Mouse (Mus musculus): Measurements from ENCODE around the gene Dnajb2.
A peak's percentile ranks its signal among the peaks of the same experiment; 100 is the strongest.
"Not testable (repeated sequence)": the region's sequence is repeated elsewhere in the genome, so short reads cannot be mapped to it uniquely, and the experiment has no call there.

Dnajb2 gene

DNA sequence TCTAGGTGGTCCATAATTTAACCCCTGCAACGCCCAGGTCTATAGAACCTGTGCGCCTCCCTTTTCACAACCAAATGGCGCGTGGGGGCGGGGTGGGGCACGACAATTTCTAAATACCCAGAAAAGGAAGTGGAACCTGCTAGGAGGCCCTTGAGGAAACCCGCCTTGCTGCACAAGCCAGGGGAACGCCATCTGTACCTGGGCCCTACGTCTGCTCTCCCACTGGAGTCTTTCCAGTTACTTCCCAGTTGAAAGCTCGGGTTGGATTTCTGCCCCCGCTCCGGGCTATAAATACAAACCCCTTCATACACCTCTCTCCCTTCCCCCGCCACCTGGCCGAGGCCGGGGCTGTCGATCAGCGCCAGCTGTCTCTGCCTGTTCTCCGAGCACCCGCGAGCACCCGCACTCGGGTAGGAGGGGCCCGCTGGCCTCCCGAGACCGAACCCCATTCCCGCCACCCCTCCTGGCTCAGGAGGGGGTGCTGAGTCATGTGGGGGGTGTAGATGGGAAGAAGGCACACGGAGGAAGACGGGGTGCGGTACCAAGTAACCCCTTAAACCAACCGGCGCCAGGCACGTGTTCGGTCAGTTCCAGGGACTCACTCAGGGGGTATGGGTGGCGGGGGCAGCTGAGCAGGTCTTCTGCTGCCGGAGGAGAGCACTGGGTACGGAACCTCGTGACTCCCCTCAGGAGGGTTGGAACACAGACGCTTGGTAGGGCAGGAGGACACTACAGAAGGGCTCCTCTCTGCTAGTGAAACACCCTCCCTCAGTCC, 17.8 kb upstream of the Dnajb2 start:
- no peak for DNase-seq (ENCODE audit: extremely low read depth, low read depth)

DNA sequence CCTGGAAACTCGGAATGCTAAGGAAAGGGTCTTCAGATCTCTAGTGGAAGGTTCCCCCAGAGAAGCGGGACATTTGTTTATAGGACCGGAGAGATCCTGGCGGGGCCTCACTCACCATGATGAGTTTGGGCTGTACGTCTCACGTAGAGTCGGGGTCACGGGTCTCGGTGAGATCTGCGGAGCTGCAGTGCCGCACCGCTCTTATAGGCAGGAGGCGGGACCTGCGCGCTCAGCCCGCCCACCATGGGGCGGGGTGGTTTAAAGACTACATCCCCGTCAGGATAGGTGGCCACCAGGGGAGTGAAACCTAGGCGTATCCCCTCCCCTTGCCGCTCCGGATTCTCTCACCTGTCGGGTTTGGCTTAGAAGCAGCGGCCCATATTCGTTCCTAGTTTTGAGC, 17.1 kb upstream of the Dnajb2 start:
- DNase-seq (ENCODE audit: extremely low read depth, low read depth) = no peak

DNA sequence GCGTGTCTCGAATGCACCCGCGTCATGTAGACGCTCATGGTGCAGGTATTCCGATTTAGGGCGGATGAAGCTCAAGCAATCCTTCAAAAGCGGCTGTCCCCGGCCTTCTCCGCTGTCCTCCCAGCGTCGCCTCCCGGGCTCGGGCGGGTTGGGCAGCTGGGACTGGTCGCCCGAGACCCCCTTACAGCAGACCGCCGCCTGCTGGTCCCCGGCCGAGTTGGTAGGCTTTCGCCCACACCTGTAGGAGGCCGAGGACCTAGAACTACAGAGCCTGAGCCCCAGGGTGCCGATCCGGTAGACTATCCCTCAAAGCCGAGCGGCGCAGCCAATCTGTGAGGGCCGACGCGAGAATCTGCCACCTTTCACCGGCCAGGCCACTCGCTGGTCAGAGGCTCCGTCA, 16.7 kb upstream of the Dnajb2 start, which contains the start of gene Tuba4a:
Gene Tuba4a, minus strand, starts transcription at position 335 of the 400 bp plus-strand sequence.
- DNase-seq (ENCODE audit: extremely low read depth, low read depth) = no peak

DNA sequence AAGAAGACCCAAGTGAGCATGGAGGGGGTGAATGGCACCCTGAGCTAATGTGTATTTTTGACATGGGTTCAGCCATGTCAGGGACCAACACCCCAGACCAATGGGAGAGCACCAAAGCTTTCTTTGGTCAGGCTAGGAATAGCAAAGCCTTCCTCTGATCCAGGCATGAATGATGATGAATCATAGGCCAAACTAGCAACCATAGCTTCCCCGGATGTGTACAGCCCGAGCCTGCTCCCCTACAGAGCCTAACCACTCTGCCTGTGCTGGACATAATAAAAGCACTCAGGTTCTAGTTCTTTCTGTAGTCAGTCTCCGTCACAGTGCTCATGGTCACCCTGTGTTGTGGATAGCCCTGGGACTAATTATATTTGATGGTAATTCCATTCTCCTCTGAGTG, 14.7 kb upstream of the Dnajb2 start:
- no peak for DNase-seq (ENCODE audit: extremely low read depth, low read depth)

DNA sequence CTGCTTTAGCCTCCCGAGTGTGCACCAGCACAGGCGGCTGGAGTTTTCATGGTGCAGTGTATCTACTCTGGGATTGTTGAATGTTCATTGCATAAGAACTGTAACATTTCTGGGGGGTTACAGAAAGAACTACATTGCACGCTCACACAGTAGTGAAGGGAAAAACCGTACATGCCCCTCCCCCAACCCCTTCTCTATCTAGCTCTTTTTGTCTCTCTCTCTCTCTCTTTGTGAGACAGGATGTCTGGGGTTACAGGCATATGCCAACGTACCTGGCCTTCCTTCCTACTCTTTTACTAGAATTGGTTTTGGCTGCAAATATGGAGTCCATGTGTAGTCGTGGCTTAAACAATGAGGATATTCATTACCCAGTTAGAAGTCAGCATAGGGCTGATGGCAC, 13.3 kb upstream of the Dnajb2 start:
- no peak for DNase-seq (ENCODE audit: extremely low read depth, low read depth)

DNA sequence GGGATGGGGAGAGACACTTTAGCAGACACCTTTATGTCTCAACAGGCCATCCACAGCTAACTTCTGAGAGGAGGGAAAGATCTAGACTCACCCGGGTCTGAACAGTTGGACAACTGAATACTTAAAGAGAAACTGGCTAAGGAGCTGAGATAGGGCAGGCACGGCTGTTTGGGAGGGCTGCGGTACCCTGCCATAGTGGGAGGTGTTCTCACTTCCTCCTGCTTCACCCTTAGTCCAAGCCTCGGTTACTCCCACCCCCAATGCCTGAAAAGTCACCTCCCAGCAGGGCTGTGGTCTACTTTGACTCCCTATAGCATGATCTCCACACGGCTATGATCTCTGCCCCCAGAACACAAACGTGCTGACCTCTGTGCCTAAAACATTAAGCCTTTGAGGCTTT, 12.7 kb upstream of the Dnajb2 start:
- no peak for DNase-seq (ENCODE audit: extremely low read depth, low read depth)

DNA sequence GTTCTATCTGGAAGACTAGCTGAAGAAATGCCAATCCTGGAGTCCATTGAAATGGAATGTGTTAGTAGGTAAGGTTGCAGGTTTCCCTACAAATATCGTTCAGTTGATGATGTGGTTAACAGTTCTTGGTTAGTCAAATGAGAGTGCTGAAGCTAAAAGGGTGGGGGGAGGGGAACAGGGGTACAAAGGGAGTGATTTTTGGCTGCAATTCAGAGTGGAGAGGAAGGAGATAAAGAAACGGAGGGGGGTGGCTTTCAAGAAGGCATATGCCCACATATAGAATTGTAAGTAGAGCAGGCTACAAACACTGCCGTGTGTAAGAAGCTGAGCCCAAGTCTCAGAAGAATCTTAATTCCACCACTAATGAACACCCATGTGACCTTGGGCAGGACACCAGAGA, 10.7 kb upstream of the Dnajb2 start:
- DNase-seq (ENCODE audit: extremely low read depth, low read depth) = no peak

DNA sequence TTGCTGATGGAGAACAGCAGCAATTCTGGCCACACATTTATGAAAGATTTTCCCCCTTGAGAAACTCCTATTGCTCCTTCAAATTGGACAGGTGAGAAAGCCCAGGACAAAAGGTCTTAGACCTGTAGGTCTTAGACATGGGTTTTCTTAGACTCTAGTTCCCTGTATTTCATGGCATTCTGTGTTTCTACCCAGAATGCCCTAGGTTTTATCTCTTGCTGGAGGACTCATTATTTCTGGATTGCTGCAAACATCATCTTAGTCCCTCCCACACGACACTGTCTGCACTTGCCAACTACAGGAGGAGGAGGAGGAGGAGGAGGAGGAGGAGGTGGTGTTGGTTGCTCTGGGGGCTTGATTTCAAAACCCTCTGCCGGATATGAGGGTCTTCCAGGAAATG, 10.1 kb upstream of the Dnajb2 start:
- no peak for DNase-seq (ENCODE audit: extremely low read depth, low read depth)

DNA sequence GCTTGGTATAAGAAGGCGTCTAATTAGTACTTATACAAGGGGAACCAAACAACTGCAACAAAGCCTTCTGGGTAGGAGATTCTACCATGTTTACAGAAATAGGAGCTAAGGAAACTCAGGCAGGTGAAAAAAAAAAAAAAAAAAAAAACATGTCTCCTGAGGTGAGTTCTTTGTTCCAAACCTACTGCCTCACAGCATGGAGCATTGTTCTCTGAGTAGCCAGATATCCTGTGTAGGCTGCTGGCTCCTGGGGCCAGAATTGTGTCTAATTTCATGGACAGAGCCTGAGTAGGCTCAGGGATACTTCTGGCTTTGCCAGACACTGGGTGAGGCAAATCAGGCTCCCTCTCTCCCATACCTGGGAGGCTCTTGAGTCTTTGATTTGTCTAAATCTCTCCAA, 8.6 kb upstream of the Dnajb2 start:
- no peak for DNase-seq (ENCODE audit: extremely low read depth, low read depth)

DNA sequence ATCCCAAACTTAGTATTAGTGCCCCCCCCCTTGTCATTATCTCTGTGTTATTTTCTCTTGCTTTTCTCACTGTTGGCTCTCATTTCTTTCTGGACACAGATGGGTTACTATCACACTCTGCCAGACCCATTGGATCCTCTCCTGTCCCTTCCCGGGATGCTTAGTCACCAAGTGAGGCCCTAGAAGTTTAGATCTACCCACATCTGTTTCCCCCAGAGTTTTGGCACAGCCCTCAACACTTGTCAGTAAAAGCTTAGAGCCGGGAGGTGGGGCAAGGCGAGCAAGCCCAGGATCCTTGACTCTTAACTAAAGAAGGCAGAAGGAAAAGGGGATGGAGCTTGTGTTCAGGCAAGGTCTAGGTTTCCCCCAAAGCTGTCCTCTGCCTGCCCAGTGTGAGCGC, 7.0 kb upstream of the Dnajb2 start:
- DNase-seq (ENCODE audit: extremely low read depth, low read depth) = peak; percentile 94

DNA sequence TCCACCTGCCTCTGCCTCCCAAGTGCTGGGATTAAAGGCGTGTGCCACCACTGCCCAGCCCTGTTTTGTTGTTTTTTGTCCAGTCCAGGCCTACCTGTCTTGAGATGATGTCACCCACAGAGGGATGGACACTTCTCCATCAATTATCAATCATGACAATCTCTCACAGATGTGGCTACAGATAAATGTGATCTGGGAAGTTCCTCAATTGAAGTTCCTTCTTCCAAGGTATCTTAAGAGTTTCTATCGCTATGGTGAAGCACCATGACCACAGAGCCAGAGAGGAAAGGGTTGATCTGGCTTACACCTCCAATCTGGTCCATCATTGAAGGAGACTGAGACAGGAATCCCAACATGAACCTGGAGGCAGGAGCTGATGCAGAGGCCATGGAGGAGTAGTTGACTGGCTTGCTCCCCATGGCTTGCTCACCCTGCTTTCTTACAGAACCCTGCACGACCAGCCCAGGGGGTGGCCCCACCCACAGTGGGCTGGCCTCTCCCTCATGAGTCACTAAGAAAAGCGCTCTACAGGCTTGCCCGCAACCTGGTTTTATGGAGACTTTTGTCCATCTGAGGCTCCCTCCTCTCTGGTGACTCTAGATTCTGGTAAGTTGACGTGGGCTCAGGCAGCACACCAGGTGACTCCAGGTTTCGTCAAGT, 5.7 kb upstream of the Dnajb2 start:
- no peak for DNase-seq (ENCODE audit: extremely low read depth, low read depth)

DNA sequence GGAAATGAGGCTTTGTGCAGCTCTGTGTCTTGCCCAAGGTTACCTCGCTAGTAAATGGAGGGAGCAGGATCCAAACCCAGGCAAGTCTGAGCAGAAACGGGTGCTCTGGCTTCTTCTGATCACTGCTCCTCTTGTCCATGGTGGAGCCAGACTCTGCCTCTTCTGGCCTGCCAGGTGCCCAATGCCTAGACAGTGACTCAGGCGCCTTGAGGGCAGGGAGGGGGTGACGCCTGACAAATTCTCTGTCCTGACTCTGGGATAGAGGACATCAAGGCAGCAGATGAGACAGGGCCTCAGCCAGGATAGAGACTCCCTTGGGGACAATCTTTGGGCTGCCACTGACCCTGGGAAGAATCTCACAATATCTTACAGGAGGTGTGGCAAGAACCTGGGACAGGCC, 5.0 kb upstream of the Dnajb2 start:
- DNase-seq (ENCODE audit: extremely low read depth, low read depth) = no peak

DNA sequence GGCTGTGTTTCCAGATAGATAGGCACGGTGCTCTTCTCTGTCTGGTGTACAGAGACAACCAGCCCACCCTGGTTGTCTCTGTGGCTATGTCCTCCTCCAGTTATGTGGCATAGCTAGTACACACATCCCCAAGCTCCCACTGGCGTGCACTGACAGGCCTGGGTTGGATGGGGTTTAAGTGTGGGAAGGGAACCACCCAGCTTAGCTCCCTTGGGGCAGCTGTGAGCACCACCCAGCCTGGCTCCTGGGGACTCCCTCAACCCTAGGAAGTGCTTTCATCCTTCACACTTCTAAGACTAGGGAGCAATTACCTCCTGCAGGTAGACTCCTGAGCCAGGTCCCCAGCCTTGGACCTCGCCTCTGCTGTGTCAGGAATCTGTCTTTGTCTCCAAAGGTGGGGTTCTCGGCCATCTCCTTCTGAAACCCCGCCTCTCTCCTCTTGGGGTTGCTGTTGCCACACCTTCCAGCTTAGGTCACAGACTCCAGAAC, 4.5 kb upstream of the Dnajb2 start, which contains the start of gene A630095N17Rik:
Gene A630095N17Rik, minus strand, starts transcription at position 439 of the 489 bp plus-strand sequence.
- DNase-seq (ENCODE audit: extremely low read depth, low read depth) = no peak

DNA sequence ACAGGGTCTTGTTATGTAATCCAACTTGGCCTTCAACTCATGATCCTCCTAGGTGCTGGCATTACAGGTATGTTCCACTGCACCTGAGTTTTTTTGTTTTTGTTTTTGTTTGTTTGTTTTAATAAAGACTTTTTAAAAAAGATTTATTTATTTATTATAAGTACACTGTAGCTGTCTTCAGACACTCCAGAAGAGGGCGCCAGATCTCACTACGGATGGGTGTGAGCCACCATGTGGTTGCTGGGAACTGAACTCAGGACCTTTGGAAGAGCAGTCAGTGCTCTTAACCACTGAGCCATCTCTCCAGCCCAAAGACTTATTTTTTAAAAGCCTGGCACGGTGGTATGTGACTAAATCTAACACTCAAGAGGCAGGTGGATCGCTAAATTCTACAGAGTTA, 3.7 kb upstream of the Dnajb2 start:
- DNase-seq (ENCODE audit: extremely low read depth, low read depth) = not testable (repeated sequence)

DNA sequence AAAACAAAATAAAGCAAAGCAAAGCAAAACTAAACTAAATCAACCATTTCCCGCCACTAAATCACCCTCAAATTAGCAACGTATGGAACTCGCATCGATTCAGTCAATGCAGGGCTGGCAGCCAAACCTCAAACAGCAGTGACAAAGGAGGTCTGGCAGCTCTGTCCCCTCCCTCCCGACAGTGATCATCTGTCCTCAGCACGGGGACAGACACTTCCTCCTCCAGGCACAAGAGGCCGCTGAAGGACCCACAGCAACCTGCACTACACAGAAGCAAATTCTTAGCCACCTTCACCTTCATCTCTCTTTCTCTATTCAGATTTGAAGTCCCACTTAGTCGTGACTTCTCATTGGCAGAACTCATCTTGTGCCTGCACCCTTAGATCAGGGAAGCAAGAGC, 1.6 kb upstream of the Dnajb2 start:
- peak; percentile 81 for DNase-seq (ENCODE audit: extremely low read depth, low read depth)

DNA sequence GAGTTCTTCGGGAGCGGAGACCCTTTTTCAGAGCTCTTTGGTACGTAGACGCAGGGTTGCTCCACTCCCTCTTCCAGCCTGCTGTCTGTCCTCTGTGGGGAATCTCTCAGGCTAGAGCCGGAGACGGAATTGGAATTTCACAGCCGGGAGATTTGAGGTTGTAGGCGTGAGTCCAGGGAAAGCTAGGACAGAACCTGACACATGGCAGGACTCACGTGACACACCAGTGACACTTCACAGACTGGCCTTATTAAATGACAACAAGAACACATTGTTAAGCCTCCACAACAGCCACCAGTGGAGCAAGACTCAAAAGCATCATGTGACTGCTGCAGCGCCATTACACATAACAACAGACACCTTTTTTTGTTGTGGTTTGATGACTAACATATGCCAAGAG, 3.4 kb downstream of the Dnajb2 start:
- DNase-seq (ENCODE audit: extremely low read depth, low read depth) = no peak

DNA sequence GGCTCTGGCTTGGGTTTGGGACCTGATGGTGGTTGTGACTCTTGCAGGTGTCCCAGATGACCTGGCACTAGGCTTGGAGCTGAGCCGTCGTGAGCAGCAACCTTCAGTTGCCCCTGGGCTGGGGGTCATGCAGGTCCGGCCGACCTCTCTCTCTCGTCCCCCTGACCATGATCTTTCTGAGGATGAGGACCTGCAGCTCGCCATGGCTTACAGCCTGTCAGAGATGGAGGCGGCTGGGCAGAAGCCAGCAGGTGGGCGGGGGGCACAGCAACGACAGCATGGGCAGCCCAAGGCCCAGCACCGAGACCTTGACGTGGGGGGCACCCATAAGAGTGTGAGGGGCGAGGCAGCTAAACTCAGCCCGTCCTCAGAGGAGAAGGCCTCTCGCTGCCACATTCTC, 7.2 kb downstream of the Dnajb2 start:
- no peak for DNase-seq (ENCODE audit: extremely low read depth, low read depth)

DNA sequence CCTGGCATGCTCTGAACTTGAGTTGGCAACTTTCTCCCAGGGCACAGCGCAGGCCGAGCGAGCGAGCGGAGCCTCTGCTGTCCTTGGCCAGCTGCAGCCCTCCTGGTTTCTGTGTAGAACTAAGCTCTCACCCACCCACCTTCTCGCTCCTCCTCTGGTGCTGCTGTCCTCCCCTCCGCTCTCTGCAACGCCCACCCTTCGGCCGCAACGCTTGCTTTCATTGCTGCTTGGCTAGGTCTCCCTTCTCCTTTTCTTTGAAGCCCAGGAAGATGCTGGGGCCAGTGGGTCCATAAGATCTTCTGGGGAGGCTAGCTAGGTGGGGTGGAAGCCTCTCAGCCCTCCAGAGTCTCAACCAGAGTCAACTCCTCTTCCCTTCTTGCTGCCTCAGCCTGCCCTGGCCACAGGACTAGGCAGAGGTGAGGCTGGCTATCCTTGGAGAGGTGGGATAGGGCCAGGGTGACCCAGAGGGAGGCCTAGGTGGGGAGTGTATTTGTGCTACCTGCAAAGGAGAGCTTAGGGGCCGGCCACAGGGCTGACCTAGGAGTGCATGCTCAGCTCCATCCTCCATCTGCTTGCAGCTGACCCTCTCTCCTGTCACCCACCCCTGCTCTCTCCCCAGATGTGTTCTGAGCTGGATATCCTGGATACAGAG, 8.1 kb downstream of the Dnajb2 start:
- no peak for DNase-seq (ENCODE audit: extremely low read depth, low read depth)

DNA sequence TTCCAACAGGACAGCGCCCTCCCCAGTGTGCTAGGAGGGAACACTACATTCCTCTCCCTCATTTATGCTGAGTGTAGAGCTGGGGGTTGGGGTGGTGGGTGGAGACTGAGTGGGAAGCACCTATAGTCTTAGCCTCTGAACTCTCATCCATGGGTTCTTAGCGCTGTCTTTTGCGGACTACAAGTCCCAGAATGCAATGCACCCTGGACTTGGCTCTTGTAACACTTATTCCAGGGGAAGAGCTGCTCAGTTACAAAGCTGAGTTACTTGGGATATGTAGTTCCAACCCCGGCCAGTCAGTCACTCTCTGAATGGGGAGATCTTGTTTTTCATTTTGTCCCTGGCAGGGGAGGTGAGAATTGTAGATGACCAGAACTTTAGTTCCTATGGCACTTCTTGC, 8.6 kb downstream of the Dnajb2 start:
- no peak for DNase-seq (ENCODE audit: extremely low read depth, low read depth)

DNA sequence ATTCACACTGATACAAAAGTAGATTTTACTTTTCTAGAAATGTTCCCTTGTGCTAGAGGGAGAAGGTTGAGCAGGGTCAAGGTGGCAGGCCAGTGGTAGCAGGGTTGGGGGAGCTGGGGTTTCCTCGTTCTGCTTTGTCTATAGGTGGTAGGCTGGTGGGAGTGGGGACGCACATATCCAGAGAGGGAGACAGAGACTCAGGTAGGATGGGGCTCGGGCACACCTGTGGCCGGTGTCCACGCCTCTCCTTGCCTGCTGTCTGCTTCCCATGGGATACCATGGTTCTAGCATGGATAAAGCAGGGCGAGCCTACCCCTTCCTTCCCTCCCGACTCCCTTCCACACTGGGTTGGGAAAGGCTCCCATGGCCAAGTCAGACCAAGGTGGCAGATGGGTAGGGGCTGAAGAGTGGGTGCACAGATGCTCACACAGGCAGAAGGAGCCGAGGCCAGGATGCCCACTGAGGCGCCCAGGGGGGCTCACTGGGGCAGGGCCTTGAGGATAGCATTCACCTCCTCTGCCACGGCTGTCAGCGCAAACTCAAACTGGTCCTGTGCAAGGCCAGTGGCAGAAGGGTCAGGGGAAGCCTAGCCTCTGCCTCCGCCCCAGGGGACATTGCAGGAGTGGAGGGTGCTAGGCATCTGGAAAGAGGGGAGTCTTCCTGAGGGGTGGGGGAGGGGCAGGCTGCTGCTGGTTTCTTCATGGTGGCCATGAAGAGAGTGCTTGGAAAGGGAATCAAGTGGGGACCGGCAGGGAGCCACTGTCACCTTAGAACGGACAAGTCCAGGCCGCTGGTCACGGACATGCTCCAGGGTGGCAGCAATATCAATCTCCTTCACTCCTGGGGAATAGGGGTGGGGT, 11.1 kb downstream of the Dnajb2 start:
- no peak for DNase-seq (ENCODE audit: extremely low read depth, low read depth)

DNA sequence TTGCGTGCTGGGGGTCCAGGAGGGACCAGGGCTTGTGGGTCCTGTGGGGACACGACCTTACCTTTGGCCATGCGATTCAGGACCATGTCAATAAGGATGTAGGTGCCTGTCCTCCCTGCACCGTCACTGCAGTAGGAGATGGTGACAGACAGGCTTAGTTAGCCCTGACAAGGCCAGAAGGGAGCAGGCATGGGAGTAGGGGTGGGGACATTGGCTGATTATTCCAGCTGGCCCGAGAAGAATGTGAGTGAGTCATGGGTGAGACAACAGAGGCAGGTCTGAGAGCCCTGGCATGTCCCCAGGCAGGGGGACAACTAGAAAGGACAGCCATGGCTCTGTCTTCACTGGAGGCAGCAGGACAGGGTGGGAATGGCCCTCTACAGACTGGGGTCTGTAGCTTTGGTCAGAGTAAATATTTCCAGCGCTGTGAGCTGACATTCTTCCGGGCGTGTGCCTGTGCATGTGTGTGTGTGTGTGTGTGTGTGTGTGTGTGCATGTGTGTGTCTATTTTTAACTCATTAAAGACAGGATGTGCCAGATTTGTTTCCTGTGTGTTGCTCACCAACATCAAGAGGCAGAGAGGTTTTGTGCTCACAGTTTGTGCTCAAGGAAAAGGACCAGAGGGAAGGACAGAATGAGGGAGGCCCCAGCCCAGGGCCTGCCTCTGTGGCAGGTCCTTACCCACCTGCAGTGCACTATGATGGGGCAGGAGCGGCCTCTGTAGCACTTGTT, 12.0 kb downstream of the Dnajb2 start:
- no peak for DNase-seq (ENCODE audit: extremely low read depth, low read depth)

All from MEL-GATA-1-ER (cell line).